Mouse (Mus musculus) erythroblast, embryonic 14.5 days (primary cell): ENCODE data around the gene Mbd3. TPM values are rescaled to one million over a fixed set of nuclear protein-coding genes. Genes with fewer than 3 reads are reported as not detected.

ENCODE experiments used
- H3K27me3 ChIP-seq: 2 replicates; pipeline ENCODE4 v1.6.1; 2012; ENCODE audit warnings: inconsistent platforms; ENCODE audit not compliant: control insufficient read depth
- H3K36me3 ChIP-seq: 2 replicates; pipeline ENCODE4 v1.6.1; 2012; ENCODE audit warnings: mild to moderate bottlenecking, inconsistent platforms; ENCODE audit not compliant: control insufficient read depth
- H3K4me1 ChIP-seq: 2 replicates; pipeline ENCODE4 v1.6.1; 2012; ENCODE audit warnings: inconsistent platforms; ENCODE audit not compliant: control insufficient read depth
- H3K4me3 ChIP-seq: replicated peaks from 2 replicates; pipeline ENCODE3; 2012; ENCODE audit warnings: moderate library complexity, mild to moderate bottlenecking, inconsistent platforms
- H3K9me3 ChIP-seq: 2 replicates; pipeline ENCODE4 v1.6.1; 2012; ENCODE audit warnings: low read length, inconsistent platforms, mixed read lengths; ENCODE audit not compliant: control insufficient read depth
- GATA1 ChIP-seq: IDR thresholded peaks from 2 replicates; pipeline ENCODE4 v1.6.1; 2012; ENCODE audit warnings: low read length, inconsistent platforms, mixed read lengths
- TAL1 ChIP-seq: IDR thresholded peaks from 3 replicates; pipeline ENCODE4 v1.6.1; 2012; ENCODE audit warnings: low read length, inconsistent platforms, mixed read lengths
- polyA plus RNA-seq: library from polyadenylated mRNA; stranded (reverse); fragments of >175 nt; gene quantifications from 2 replicates; pipeline ENCODE4 v1.2.3, GENCODE M21; 2012

Mbd3 gene
- polyA plus RNA-seq, 1 experiment, result 24.1 TPM

- H3K27me3 ChIP-seq, result peaks cover 12% of the 10 kb centered on the region
- no peak overlapping the region for H3K4me3 ChIP-seq
- TF ChIP-seq GATA1 (no peak), TAL1 (no peak)
- peaks cover 43% of the 10 kb centered on the region for H3K36me3 ChIP-seq
- H3K4me1 ChIP-seq, result peaks cover 64% of the 10 kb centered on the region
- H3K9me3 ChIP-seq, result peaks cover 16% of the 10 kb centered on the region
Measured at GRCm38 (mm10) chr10:80383431-80383830, 15.9 kb downstream of the Mbd3 start.

DNA sequence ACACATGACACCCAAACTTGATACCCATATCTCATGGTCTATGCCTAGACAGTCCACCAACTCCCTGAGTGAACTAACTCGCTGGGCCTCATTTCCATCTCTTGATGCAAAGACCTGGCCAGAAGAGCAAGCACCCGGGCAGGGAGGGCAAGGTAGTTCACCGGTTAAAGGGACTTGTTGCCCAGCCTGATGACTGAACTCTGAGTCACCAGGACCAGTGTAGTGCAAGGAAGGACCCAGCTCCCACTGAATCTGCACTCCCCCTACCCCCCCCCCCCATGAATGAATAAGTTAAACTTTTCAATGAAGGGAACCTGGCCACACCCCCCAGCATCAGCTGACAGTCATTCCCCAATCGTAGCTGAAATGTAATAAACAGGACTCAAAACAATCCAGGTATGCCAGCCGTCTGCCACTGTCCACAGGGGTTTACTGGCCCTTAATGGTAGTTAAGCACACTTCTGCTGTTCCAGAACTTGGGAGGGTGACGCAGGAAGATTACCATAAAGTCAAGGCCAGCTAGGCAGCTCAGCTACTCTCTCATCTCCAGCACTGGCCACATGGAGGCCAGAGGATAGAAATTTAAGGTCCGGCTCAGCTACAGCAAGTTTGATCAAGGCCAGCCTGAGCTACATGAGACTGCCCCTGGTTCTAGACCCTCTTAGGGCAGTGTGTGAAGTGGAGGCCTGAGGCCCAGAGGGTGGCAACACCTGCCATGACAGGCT, 16.5 kb downstream of the Mbd3 start:
- no peak overlapping the region for H3K4me3 ChIP-seq
- peaks cover 43% of the 10 kb centered on the region for H3K36me3 ChIP-seq
- peaks cover 16% of the 10 kb centered on the region for H3K9me3 ChIP-seq
- peaks cover 61% of the 10 kb centered on the region for H3K4me1 ChIP-seq
- TF ChIP-seq TAL1 (no peak), GATA1 (no peak)
- peaks cover 12% of the 10 kb centered on the region for H3K27me3 ChIP-seq

DNA sequence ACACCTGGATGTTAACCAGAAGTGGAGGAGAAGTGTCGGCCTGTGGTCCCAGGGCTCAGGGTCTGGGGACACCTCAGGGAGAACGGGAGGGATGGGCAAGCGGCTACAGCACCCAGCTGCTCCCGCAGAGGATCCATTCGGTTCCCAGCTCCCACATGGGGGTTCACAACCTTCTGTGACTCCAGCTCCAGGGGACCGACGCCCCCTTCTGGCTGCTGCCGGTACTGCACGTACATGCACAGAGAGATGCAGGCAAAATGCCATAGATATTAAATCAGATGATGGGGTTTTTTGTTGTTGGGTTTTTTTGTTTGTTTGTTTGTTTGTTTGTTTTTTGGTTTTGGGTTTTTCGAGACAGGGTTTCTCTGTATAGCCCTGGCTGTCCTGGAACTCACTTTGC, 21.6 kb downstream of the Mbd3 start:
- no peak overlapping the region for H3K4me3 ChIP-seq
- TF ChIP-seq GATA1 (no peak), TAL1 (no peak)
- H3K27me3 ChIP-seq, result peaks cover 6% of the 10 kb centered on the region
- H3K36me3 ChIP-seq, result peaks cover 29% of the 10 kb centered on the region
- H3K9me3 ChIP-seq, result peaks cover 16% of the 10 kb centered on the region
- peaks cover 16% of the 10 kb centered on the region for H3K4me1 ChIP-seq

DNA sequence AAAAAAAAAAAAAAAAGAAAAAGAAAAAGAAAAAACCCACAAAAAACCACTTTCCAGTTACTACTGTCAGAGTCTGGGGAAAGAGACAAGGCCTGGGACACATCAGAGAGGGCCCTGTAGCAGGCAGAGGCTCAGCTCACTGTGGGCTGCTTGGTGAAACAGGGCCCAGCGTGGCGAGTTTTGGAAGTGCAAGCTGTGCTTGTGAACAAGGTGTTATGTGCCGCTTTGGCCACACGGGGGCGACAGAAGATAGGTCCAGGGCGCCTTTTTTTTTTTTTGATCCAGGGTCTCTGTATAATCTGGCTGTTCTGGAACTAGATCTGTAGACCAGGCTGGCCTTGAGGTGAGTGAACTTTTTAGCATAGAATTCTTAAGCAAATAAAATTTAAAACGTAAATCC, 23.2 kb downstream of the Mbd3 start:
- Histone ChIP-seq H3K36me3 (peaks cover 14% of the 10 kb centered on the region), H3K27me3 (peaks cover 22% of the 10 kb centered on the region), H3K9me3 (peaks cover 3% of the 10 kb centered on the region), H3K4me1 (peaks cover 12% of the 10 kb centered on the region), H3K4me3 (no peak overlapping the region)
- no peak for TF ChIP-seq GATA1
- no peak for TF ChIP-seq TAL1

- Histone ChIP-seq H3K36me3 (no peaks in the 10 kb centered on the region), H3K4me3 (no peak overlapping the region), H3K4me1 (peaks cover 11% of the 10 kb centered on the region), H3K9me3 (no peaks in the 10 kb centered on the region; the same call in 1 of the 2 replicates), H3K27me3 (peaks cover 30% of the 10 kb centered on the region)
- no peak for TF ChIP-seq GATA1
- no peak for TF ChIP-seq TAL1
Measured at GRCm38 (mm10) chr10:80374063-80374462, 25.3 kb downstream of the Mbd3 start.

- Histone ChIP-seq H3K36me3 (no peaks in the 10 kb centered on the region), H3K4me3 (no peak overlapping the region), H3K9me3 (peaks cover 7% of the 10 kb centered on the region), H3K4me1 (peaks cover 4% of the 10 kb centered on the region), H3K27me3 (peaks cover 41% of the 10 kb centered on the region)
- TF ChIP-seq TAL1 (no peak), GATA1 (no peak)
Measured at GRCm38 (mm10) chr10:80372706-80373105, 26.6 kb downstream of the Mbd3 start.

DNA sequence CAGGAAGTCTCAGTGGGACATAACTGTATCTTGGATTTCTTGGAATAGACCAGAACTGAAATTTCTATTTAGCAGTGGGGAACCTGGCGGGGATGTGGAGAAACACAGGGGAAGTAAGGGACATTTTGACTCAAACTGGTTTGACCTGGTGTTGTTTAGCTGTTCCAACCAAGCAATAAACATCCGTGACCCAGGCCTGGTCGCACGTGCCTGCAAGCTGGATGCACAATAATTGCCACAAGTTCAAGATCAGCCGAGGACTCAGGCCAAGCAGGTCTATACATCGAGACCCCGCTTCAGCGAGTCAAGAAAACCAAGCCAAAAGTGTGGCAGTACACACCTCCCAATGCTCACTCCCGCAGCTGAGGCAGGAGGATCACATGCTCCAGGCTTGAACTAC, 27.4 kb downstream of the Mbd3 start:
- peaks cover 2% of the 10 kb centered on the region for H3K4me1 ChIP-seq
- peaks cover 7% of the 10 kb centered on the region for H3K9me3 ChIP-seq
- H3K4me3 ChIP-seq, result no peak overlapping the region
- no peaks in the 10 kb centered on the region for H3K36me3 ChIP-seq
- TF ChIP-seq GATA1, result no peak
- no peak for TF ChIP-seq TAL1
- H3K27me3 ChIP-seq, result peaks cover 48% of the 10 kb centered on the region

- peaks cover 7% of the 10 kb centered on the region for H3K9me3 ChIP-seq
- no peak overlapping the region for H3K4me3 ChIP-seq
- TF ChIP-seq GATA1 (no peak), TAL1 (no peak)
- H3K27me3 ChIP-seq, result peaks cover 51% of the 10 kb centered on the region
- H3K4me1 ChIP-seq, result peaks cover 2% of the 10 kb centered on the region
- no peaks in the 10 kb centered on the region for H3K36me3 ChIP-seq
Measured at GRCm38 (mm10) chr10:80371411-80371966, 27.9 kb downstream of the Mbd3 start.

- no peak overlapping the region for H3K4me3 ChIP-seq
- peaks cover 2% of the 10 kb centered on the region for H3K4me1 ChIP-seq
- peaks cover 7% of the 10 kb centered on the region for H3K9me3 ChIP-seq
- H3K36me3 ChIP-seq, result no peaks in the 10 kb centered on the region
- TF ChIP-seq GATA1, result no peak
- no peak for TF ChIP-seq TAL1
- H3K27me3 ChIP-seq, result peaks cover 56% of the 10 kb centered on the region
Measured at GRCm38 (mm10) chr10:80369995-80370747, 29.2 kb downstream of the Mbd3 start.
